Mouse (Mus musculus) spleen, adult 2 months (tissue): ENCODE measurements at regions not wholly inside any gene's neighbourhood (a gene's known extent, or its start where the extent isn't known, plus 50 kb on each side); places are given as distances from the start of the nearest gene placed in this dataset.

Experiments used
- CTCF ChIP-seq: fragments of 200-500 bp; IDR thresholded peaks from 2 replicates; pipeline ENCODE4 v1.5.1; 2011; ENCODE audit warnings: mild to moderate bottlenecking, inconsistent platforms; ENCODE audit not compliant: insufficient read depth, insufficient read length, insufficient replicate concordance; ENCODE audit errors: extremely low read depth
- POLR2A ChIP-seq: fragments of 200-500 bp; IDR thresholded peaks from 2 replicates; pipeline ENCODE4 v1.6.1; 2011; ENCODE audit warnings: low read depth, low read length, inconsistent platforms

DNA sequence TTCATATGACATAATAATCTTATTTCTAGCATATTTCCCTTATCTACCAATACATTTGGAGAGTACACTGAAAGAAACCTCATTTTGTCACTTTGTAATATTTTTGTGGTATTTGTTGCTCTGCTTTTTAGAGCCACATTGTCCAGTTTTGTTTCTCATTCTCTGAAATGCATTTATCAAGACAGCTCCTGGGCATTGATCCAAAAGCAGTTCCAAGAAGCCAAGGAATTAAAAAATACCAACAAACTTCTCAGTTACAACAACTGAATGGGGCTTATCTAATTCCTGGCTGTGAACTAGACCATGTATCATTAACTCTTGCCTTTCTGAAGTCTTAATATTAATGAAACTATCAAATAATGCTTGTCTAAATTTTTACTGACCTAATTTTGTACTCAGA, 76.3 kb downstream of the Ccdc71l start:
- no peak for TF ChIP-seq CTCF
- TF ChIP-seq POLR2A: no peak
